24 mouse cellular contexts compared by ENCODE assay signal in the genomic region with DNA sequence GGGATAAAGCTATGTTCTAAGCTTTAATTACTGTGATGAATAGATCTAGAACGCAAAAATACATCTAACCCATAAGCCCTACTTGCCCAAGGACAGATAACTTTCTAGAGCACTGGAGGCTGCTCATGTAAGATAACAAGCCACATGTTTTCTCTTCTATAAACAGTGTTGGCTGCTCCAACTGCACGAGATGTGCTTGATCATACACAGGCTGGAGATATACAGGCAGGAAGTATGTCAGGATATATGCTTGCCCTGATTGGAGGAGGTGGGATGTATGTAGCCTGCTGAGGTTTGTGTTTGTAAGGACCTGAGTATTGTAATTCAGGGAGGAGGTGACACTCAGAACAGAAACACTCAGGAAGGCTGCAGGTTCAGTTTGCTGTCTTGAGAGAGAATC. TPM values are rescaled to one million over a fixed set of nuclear protein-coding genes. Genes with fewer than 3 reads are reported as not detected.
DNase-seq lines count a peak whose midpoint lies in the region; ATAC-seq and TF ChIP-seq lines count a peak whose summit lies in the region.
"Had no signal": no experiment of that assay in that cellular context is flagged by ENCODE, and none has a peak within 500 bp of the region (broad histone marks: within the 10 kb centered on the region; RNA-seq: fewer than 3 reads in every experiment).

No protein-coding gene starts in this region.

- TF ChIP-seq POLR2A in liver, adult 2 months (IDR thresholded peaks at IDR 0.05; ENCODE audit: extremely low read depth, insufficient read depth, low read length): no peak

- 37% methylated on average over 2 of the region's 2 CpGs for WGBS in heart, embryonic 15.5 days
- 66% methylated on average over 2 of the region's 2 CpGs for WGBS in liver, adult 2 months

- H3K4me1 ChIP-seq in heart, embryonic 15.5 days (replicated peaks): peaks cover 6% of the 10 kb centered on the region; the same call in 1 of the 2 replicates
- H3K4me1 ChIP-seq in liver, adult 2 months (ENCODE audit: control insufficient read depth, insufficient read depth, low read length): no peaks in the 10 kb centered on the region

- no peak overlapping the region for H3K4me2 ChIP-seq in heart, embryonic 15.5 days
- H3K4me2 ChIP-seq: hindbrain, embryonic 12.5 days; midbrain, embryonic 13.5 days had no signal

- no peaks in the 10 kb centered on the region for H3K36me3 ChIP-seq in heart, embryonic 15.5 days
- no peaks in the 10 kb centered on the region for H3K36me3 ChIP-seq in liver, adult 2 months (ENCODE audit: control insufficient read depth, insufficient read depth, low read length)
- H3K36me3 ChIP-seq: forebrain, embryonic 10.5 days; G1E; hindbrain, embryonic 12.5 days; midbrain, embryonic 13.5 days had no signal

- H3K79me2 ChIP-seq in liver, adult 2 months (ENCODE audit: control insufficient read depth, insufficient read depth, low read length): no peaks in the 10 kb centered on the region

- TF ChIP-seq CTCF in liver, adult 2 months (IDR thresholded peaks at IDR 0.05; ENCODE audit: low read depth, low read length): no peak

- no peak for ATAC-seq in heart, embryonic 15.5 days (replicated peaks; ENCODE audit: insufficient number of reproducible peaks, insufficient read depth, low FRiP score, low read depth)
- peak; percentile 63 for ATAC-seq in common myeloid progenitor, adult 5-6 weeks (replicated peaks; ENCODE audit: low read depth, poor library complexity, severe bottlenecking)
- peak; percentile 32 for ATAC-seq in megakaryocyte progenitor cell, adult 5-6 weeks (replicated peaks; ENCODE audit: poor library complexity)
- ATAC-seq: forebrain, postnatal 0 days; midbrain, embryonic 13.5 days; Patski had no signal

- H3K4me3 ChIP-seq in heart, embryonic 15.5 days: no peak overlapping the region
- no peak overlapping the region for H3K4me3 ChIP-seq in liver, adult 2 months (ENCODE audit: insufficient read depth, low read depth, low read length)
- H3K4me3 ChIP-seq: forebrain, embryonic 10.5 days; hindbrain, embryonic 12.5 days; midbrain, embryonic 13.5 days had no signal

- H3K9me3 ChIP-seq in heart, embryonic 15.5 days (replicated peaks): no peaks in the 10 kb centered on the region
- H3K9me3 ChIP-seq: forebrain, embryonic 10.5 days; hindbrain, embryonic 12.5 days; midbrain, embryonic 13.5 days had no signal

- peak overlapping the region; percentile 37; the same call in 1 of the 2 replicates for H3K27ac ChIP-seq in heart, embryonic 15.5 days
- H3K27ac ChIP-seq in liver, adult 2 months (replicated peaks; ENCODE audit: insufficient read depth, low read depth, low read length): peak overlapping the region; percentile 54
- H3K27ac ChIP-seq: forebrain, embryonic 10.5 days; hindbrain, embryonic 12.5 days; liver, embryonic 14.5 days; midbrain, embryonic 13.5 days had no signal

- H3K27me3 ChIP-seq in heart, embryonic 15.5 days: no peaks in the 10 kb centered on the region
- no peaks in the 10 kb centered on the region for H3K27me3 ChIP-seq in liver, adult 2 months (ENCODE audit: control insufficient read depth, insufficient read depth, low read length)
- H3K27me3 ChIP-seq: CH12.LX; hindbrain, embryonic 12.5 days; midbrain, embryonic 13.5 days; Patski had no signal

- H3K9ac ChIP-seq in heart, embryonic 15.5 days: no peak overlapping the region
- H3K9ac ChIP-seq in liver, adult 2 months (ENCODE audit: low read depth, low read length): no peak overlapping the region
- H3K9ac ChIP-seq: forebrain, postnatal 0 days; hindbrain, embryonic 12.5 days; liver, embryonic 14.5 days; midbrain, embryonic 13.5 days had no signal

- DNase-seq in heart, adult 8-10 months (ENCODE audit: low spot score): no peak
- no peak for DNase-seq in liver, adult 2 months (ENCODE audit: extremely low read depth, low read depth, low spot score)
- no peak for DNase-seq in liver
- DNase-seq in spleen, adult 18-20 months: no peak
- DNase-seq: B cell, adult 2 months; cerebellum, adult 11-12 months; cerebellum, postnatal 10 days; forebrain, postnatal 0 days; gastrocnemius, postnatal 14 days; heart, postnatal 10 days; kidney, postnatal 10 days; layer of hippocampus, postnatal 36 days; lung, postnatal 14 days; thymus, postnatal 25 days had no signal

RNA-seq across cellular contexts. Expression of a gene that starts 31.9 kb away (rescaled TPM):
- 3.2 and 4.6 TPM in 2 replicates for polyA plus RNA-seq in heart, embryonic 15.5 days (2015; fragmentation: Nextera tagmentation; extraction: Ambion mirVana)
- total RNA-seq in heart, adult 8-10 months (2022): 10 to 100 TPM; 22.3 to 26.1 (median 24.0) TPM
- total RNA-seq in liver, adult 2 months (2014; rRNA removed): 21.1 and 27.3 TPM in 2 replicates
- 6.9 and 9.6 TPM in 2 replicates for polyA plus RNA-seq in liver, adult 2 months (2012; rRNA removed)
- 2.7 and 4.8 TPM in 2 replicates for total RNA-seq in common myeloid progenitor, adult 5-6 weeks (2017)
- total RNA-seq in megakaryocyte progenitor cell, adult 5-6 weeks (2015): 3.2 and 4.2 TPM in 2 replicates
- total RNA-seq in megakaryocyte progenitor cell, adult 5-6 weeks (2017): 2.7 and 2.8 TPM in 2 replicates
- polyA plus RNA-seq: G1E had no signal
